Mouse (Mus musculus): ENCODE measurements at regions not wholly inside any gene's neighbourhood (a gene's known extent, or its start where the extent isn't known, plus 50 kb on each side); places are given as distances from the start of the nearest gene placed in this dataset.

DNA sequence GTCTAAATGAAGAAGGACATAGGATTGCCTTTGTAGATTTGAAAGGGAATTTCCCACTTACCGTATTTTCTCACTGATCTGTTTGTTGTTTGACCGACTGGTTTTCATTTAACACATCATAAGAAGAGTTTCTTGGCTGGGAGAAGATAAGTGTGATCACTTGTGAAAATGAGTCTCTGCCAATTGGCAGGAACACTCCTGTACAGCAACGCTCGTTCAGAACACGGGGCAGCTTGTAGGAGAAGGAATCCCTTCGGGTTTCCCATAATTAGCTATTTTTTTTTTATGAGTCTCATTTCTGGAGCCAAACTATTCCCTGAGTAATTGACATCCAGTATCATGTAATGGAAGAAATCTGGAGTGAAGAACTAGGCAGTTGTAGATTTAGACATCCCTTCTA lies 61.8 kb upstream of the Dkk2 start:
- no peak for DNase-seq

GRCm38 (mm10) chr3:132029112-132029511 lies 56.0 kb upstream of the Dkk2 start:
- DNase-seq, result no peak

DNA sequence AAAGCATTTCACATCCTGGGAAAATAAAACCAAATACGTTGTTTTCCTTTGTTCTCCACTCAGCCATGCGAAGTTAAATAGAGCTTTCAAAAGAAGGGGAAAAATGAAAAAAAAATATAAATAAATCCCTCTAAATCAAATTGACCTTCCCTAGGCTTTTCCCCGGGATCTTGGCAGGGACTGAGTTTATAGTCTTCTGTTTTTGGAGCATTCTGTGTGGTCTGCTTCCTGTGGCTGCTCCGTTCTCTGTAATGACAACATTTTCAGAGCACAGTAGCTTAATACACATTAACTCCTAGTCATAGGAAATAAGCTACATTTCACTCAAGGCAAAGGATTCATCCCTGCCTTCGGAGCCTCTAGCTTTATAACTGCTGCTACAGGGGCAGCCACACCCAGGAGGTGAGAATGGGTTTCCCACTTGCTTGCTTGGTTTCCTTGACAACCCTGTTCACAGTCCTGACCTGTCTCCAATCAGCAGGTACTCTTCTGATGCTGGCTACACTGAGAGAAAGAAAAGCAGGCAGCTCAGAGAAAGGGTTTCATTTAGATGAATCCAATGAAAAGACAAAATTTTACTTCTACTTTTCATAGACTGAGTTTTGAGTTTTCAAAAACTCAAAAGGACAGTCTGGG lies 51.9 kb upstream of the Dkk2 start:
- no peak for DNase-seq

DNA sequence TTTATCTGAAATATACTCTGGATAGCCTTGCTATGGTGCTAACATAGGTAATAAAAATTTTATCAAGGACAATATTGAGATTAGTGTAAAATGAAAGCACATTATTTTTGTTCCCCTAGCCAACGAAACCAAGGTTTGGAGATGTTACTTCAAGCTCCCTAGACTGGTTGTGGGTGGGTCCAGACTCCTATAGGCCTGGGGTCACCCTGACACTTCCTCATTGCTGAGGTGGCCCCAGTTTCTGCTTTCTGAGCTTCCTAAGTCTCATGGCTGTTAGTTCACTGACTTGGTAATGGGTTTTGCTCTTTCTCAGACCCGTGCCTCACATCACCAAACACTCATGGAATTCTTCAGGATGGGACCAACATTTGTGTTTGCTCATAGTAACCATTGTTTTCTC lies 49.9 kb upstream of the Dkk2 start:
- DNase-seq, result no peak
